Mouse (Mus musculus) thymus, adult 2 months (tissue): ENCODE measurements around the gene Ccdc7a. TPM values are rescaled to one million over a fixed set of nuclear protein-coding genes. Genes with fewer than 3 reads are reported as not detected.
"Not testable (repeated sequence)": the region's sequence is repeated elsewhere in the genome, so short reads cannot be mapped to it uniquely, and the experiment has no call there.

ENCODE experiments used
- DNase-seq: peaks from one replicate; pipeline ENCODE4 v3.0.0; 2021
- H3K27ac ChIP-seq: fragments of 200-500 bp; 2 replicates; pipeline ENCODE4 v1.5.1; 2012; ENCODE audit warnings: low read length, control low read depth; ENCODE audit not compliant: control insufficient read depth, insufficient read depth
- H3K27me3 ChIP-seq: fragments of 200-500 bp; 2 replicates; pipeline ENCODE4 v1.6.1; 2012; ENCODE audit warnings: mild to moderate bottlenecking, low read length, moderate library complexity, mixed read lengths; ENCODE audit not compliant: control insufficient read depth, insufficient read depth
- H3K36me3 ChIP-seq: fragments of 200-500 bp; 2 replicates; pipeline ENCODE4 v1.6.1; 2012; ENCODE audit warnings: mild to moderate bottlenecking, low read length, moderate library complexity; ENCODE audit not compliant: control insufficient read depth, insufficient read depth
- H3K4me1 ChIP-seq: fragments of 200-500 bp; replicated peaks from 2 replicates; pipeline ENCODE4 v1.6.1; 2012; ENCODE audit warnings: low read length; ENCODE audit not compliant: control insufficient read depth, insufficient read depth
- H3K4me3 ChIP-seq: fragments of 200-500 bp; 2 replicates; pipeline ENCODE4 v1.5.1; 2012; ENCODE audit warnings: mild to moderate bottlenecking, low read length, control low read depth, moderate library complexity; ENCODE audit not compliant: control insufficient read depth, insufficient read depth
- CTCF ChIP-seq: fragments of 200-500 bp; IDR thresholded peaks from 2 replicates; pipeline ENCODE4 v1.5.1; 2012; ENCODE audit warnings: mild to moderate bottlenecking, control low read depth, low read length, moderate library complexity, borderline replicate concordance; ENCODE audit not compliant: control insufficient read depth, poor library complexity, insufficient read depth; ENCODE audit errors: extremely low read depth
- POLR2A ChIP-seq: fragments of 200-500 bp; IDR thresholded peaks from 2 replicates; pipeline ENCODE4 v1.6.1; 2012; ENCODE audit warnings: mild to moderate bottlenecking, low read length, control low read depth, moderate library complexity; ENCODE audit not compliant: control insufficient read depth, poor library complexity, insufficient read depth; ENCODE audit errors: extremely low read depth
- WGBS: fragments of 180-500 bp; shearing (Covaris S2); methylation state at CpG from one replicate; pipeline ENCODE4 v1.1.7; 2018; 5-methylcytosine and 5-hydroxymethylcytosine counted together
- polyA plus RNA-seq: library from polyadenylated mRNA; depleted of rRNA; stranded (reverse); fragments of >200 nt; gene quantifications from 2 replicates; pipeline ENCODE4 v1.2.3, GENCODE M21; 2012; rRNA removed

Ccdc7a gene
- not detected in 2 replicates for polyA plus RNA-seq

GRCm38 (mm10) chr8:129065417-129065816 lies at the start of gene Ccdc7a:
TSS of gene Ccdc7a (minus strand) at chr8:129065517.
- H3K4me3 ChIP-seq, DNase-seq, H3K27me3 ChIP-seq, H3K27ac ChIP-seq, H3K4me1 ChIP-seq, H3K36me3 ChIP-seq: not testable (repeated sequence)
- WGBS, result 84% methylated on average over 2 of the region's 11 CpGs

DNA sequence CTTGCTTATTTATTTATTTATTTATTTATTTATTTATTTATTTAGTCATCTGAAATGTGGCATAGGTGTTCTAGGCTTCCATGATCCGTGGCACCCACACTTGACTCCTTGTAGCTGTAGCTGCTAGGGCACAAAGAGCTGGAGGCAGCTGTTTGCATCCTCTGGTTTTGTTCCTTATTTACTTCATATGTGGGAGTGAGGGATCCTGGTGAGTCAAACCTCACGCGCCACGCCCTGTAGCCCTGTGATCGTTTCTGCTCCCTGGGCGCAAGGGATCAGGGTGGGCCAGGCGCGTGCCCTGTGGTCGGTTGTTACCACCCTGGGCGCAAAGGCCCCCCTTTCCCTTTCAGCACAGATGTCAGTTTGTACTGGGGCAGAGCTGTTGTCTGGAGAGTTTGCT lies 1.5 kb upstream of the Ccdc7a start, which contains the start of gene Ccdc7b:
Gene Ccdc7b, plus strand, starts transcription at position 301 of the 400 bp plus-strand sequence.
- H3K27me3 ChIP-seq, H3K27ac ChIP-seq, H3K4me1 ChIP-seq, H3K36me3 ChIP-seq, DNase-seq, H3K4me3 ChIP-seq: not testable (repeated sequence)
- 67% methylated on average over 1 of the region's 10 CpGs for WGBS

DNA sequence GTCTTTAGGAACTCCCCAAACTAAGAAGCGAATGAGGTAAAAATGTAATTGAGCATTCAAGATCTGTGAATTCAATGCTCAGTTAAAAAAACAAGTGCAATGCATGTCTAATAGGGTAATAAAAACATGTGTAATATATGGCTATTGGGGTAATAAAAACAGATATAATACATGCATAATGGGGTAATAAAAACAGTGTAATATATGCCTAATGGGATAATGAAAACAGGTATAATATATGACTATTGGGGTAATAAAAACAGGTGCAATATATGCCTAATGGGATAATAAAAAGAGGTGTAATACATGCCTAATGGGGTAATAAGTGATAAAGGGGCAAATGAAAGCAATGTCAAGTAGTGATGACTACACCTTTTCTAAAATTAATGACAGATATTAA lies 73.9 kb downstream of the Ccdc7a start:
- H3K27me3 ChIP-seq, result no peaks in the 10 kb centered on the region
- no peak overlapping the region for H3K27ac ChIP-seq
- H3K36me3 ChIP-seq, result no peaks in the 10 kb centered on the region
- WGBS, result 93% methylated on average over 1 of the region's 1 CpGs
- H3K4me3 ChIP-seq, result no peak overlapping the region
- TF ChIP-seq POLR2A (no peak), CTCF (no peak)
- H3K4me1 ChIP-seq, result no peaks in the 10 kb centered on the region
- no peak for DNase-seq

GRCm38 (mm10) chr8:128948941-128949340 lies 116.4 kb downstream of the Ccdc7a start:
- 87% methylated on average over 11 of the region's 11 CpGs for WGBS
- H3K36me3 ChIP-seq, DNase-seq, H3K4me1 ChIP-seq, H3K27me3 ChIP-seq, H3K4me3 ChIP-seq, H3K27ac ChIP-seq: not testable (repeated sequence)

GRCm38 (mm10) chr8:128941022-128941641 lies 124.2 kb downstream of the Ccdc7a start:
- not testable (repeated sequence) for H3K4me3 ChIP-seq, H3K27ac ChIP-seq, H3K4me1 ChIP-seq, H3K27me3 ChIP-seq, H3K36me3 ChIP-seq
- 9% methylated on average over 6 of the region's 6 CpGs for WGBS
- DNase-seq, result peak; percentile 38

- no peak overlapping the region for H3K4me3 ChIP-seq
- no peak for DNase-seq
- H3K4me1 ChIP-seq, result no peaks in the 10 kb centered on the region
- TF ChIP-seq CTCF (no peak), POLR2A (no peak)
- 72% methylated on average over 4 of the region's 4 CpGs for WGBS
- H3K27me3 ChIP-seq, result no peaks in the 10 kb centered on the region
- H3K27ac ChIP-seq, result no peak overlapping the region
- no peaks in the 10 kb centered on the region for H3K36me3 ChIP-seq
Observed at GRCm38 (mm10) chr8:128933446-128933845, 131.9 kb downstream of the Ccdc7a start.

DNA sequence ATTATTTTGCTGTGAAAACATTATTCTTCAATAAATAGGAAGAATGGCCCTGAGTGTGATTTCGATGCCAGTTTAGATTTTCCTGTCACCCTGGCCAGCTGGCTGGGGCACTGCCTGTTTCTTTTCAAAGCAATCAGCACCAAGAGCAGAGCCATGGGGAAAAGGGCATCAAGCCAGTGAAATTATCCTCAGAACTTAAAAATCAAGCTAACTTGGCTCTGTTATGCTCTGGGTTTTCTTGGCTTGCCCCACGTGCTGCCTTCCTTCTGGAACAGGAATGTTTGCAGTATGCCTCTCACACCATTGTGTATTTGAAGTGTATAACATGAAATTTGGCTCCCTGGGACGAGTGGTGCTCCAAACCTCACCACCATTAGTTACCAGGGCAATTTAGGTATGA lies 182.6 kb downstream of the Ccdc7a start:
- TF ChIP-seq CTCF (no peak), POLR2A (no peak)
- Histone ChIP-seq H3K4me3 (no peak overlapping the region), H3K27me3 (no peaks in the 10 kb centered on the region), H3K4me1 (no peaks in the 10 kb centered on the region), H3K36me3 (no peaks in the 10 kb centered on the region), H3K27ac (no peak overlapping the region)
- 58% methylated on average over 3 of the region's 3 CpGs for WGBS
- DNase-seq, result no peak

DNA sequence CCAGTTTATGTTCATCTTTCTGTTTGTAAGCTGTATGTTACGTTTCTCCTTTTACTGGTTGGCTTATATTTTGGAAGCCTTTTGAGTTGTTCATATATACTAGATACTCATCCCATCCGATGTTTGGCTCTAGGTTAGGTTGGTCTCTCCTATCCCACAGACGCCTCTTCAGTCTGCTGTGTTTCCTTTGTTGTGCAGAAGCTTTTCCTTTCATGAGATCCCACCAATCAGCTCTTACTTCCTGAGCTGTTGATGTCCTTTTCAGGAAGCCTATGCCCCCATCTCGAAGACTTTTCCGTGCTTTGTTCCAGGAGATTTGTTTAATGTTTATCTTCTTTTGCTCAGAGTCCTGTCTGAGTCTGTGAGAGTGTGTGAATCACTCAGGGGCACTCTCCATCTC lies 221.6 kb downstream of the Ccdc7a start:
- Histone ChIP-seq H3K36me3 (no peaks in the 10 kb centered on the region), H3K27me3 (no peaks in the 10 kb centered on the region), H3K4me1 (no peaks in the 10 kb centered on the region), H3K27ac (no peak overlapping the region), H3K4me3 (no peak overlapping the region)
- WGBS, result 37% methylated on average over 5 of the region's 5 CpGs
- TF ChIP-seq CTCF, result no peak
- TF ChIP-seq POLR2A, result no peak
- no peak for DNase-seq
